Mouse (Mus musculus) B cell, adult (primary cell): ENCODE data around the gene Pilrb1. TPM values are rescaled to one million over a fixed set of nuclear protein-coding genes. Genes with fewer than 3 reads are reported as not detected.

Source experiments
- total RNA-seq: library from RNA; stranded (reverse); gene quantifications from 4 replicates; pipeline ENCODE4 v1.2.4, GENCODE M21; 2023; ENCODE audit not compliant: inconsistent age

Pilrb1 gene
- 1.3 to 3.3 TPM (median 1.5 TPM) in 4 replicates for total RNA-seq

DNA sequence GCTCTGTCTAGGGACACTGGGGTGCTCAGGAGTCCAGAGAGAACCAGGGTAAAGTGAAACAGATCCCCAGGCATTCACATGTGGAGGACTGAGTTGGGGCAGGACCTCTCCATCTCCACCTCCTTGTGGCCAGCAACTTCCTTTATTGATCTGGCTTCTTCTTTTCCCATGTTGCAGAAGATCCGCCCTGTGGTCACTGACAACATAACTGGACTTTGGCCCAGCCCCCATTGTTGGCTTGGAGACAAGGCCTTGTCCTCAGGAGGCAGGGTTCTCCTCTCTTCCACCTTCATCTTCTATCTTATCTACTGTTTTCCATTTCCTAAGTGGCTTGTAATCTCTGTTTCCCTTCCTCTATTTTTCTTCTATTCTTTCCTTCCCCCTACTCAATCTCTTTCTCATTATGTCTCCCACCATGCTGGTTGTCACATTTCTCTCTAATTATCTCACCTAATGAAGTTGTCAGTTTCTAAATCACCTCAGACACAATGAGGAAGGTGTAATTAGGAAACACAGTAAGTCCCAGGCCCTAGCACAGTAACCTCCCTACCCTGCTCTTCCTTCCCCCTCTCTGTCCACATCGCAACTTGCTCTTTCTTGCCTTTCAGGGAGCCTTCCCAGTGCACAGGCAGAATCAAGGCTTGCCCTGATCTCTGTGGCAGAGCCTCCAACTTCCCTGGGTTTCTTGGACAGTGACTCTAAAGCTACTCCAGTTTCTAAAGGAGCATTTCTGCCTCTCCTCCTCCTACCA lies at the start of gene Pilrb1:
Gene Pilrb1, minus strand, starts transcription at position 147 of the 751 bp plus-strand sequence.

GRCm38 (mm10) chr5:137871644-137872380 lies 13.9 kb upstream of the Pilrb1 start, which contains the start of gene Pilrb2:
Pilrb2 (minus strand) TSS chr5:137871815.

GRCm38 (mm10) chr5:137835966-137836520 lies 21.9 kb downstream of the Pilrb1 start, which contains the start of gene Pilra:
Pilra (minus strand) TSS chr5:137836281.

Other genes with a start within 250 kb of the Pilrb1 start
- gene Pcolce, start 244.3 kb downstream of the Pilrb1 start, total RNA-seq = 1.1 to 2.3 TPM (median 1.5 TPM) in 4 replicates
- 0.22 to 0.45 TPM (median 0.30 TPM) in 3 of 4 replicates, not detected in the other for gene Fbxo24, start 229.1 kb downstream of the Pilrb1 start, total RNA-seq
- gene Lrch4, start 229.0 kb downstream of the Pilrb1 start, total RNA-seq = 206 to 213 TPM (median 209 TPM) in 4 replicates
- 58.1 to 62.4 TPM (median 60.8 TPM) in 4 replicates for gene Gm20605, start 228.9 kb downstream of the Pilrb1 start, total RNA-seq
- 84.0 to 92.8 TPM (median 85.8 TPM) in 4 replicates for gene Sap25, start 216.8 kb downstream of the Pilrb1 start, total RNA-seq
- not detected in 4 replicates for gene Irs3, start 212.4 kb downstream of the Pilrb1 start, total RNA-seq
- 17.4 to 20.9 TPM (median 18.1 TPM) in 4 replicates for gene Agfg2, start 173.4 kb downstream of the Pilrb1 start, total RNA-seq
- gene Nyap1, start 116.5 kb downstream of the Pilrb1 start, total RNA-seq = 0.21 to 0.48 TPM (median 0.42 TPM) in 4 replicates
- gene Tsc22d4, start 112.4 kb downstream of the Pilrb1 start, total RNA-seq = 201 to 221 TPM (median 212 TPM) in 4 replicates
- 19.3 to 26.7 TPM (median 22.2 TPM) in 4 replicates for gene Ppp1r35, start 79.3 kb downstream of the Pilrb1 start, total RNA-seq
- gene Mepce, start 70.5 kb downstream of the Pilrb1 start, total RNA-seq = 82.8 to 102 TPM (median 90.4 TPM) in 4 replicates
- 19.2 to 24.6 TPM (median 22.6 TPM) in 4 replicates for gene Zcwpw1, start 70.3 kb downstream of the Pilrb1 start, total RNA-seq
- gene Pilra, start 21.8 kb downstream of the Pilrb1 start, total RNA-seq = 1.3 to 3.1 TPM (median 1.7 TPM) in 4 replicates
- gene Pilrb2, start 13.7 kb upstream of the Pilrb1 start, total RNA-seq = 1.1 to 2.5 TPM (median 1.6 TPM) in 3 of 4 replicates, not detected in the other
- not detected in 4 replicates for gene Cyp3a13, start 63.5 kb upstream of the Pilrb1 start, total RNA-seq
- gene Gjc3, start 105.0 kb upstream of the Pilrb1 start, total RNA-seq = not detected in 4 replicates
- not detected in 4 replicates for gene Azgp1, start 123.4 kb upstream of the Pilrb1 start, total RNA-seq
- not detected in 4 replicates for gene Smok3a, start 163.2 kb upstream of the Pilrb1 start, total RNA-seq
- not detected in 4 replicates for gene Smok3b, start 163.3 kb upstream of the Pilrb1 start, total RNA-seq
- gene Smok3c, start 195.1 kb upstream of the Pilrb1 start, total RNA-seq = not detected in 4 replicates
- 15.6 to 18.0 TPM (median 17.9 TPM) in 4 replicates for gene Zkscan1, start 227.0 kb upstream of the Pilrb1 start, total RNA-seq